Mouse (Mus musculus): Measurements from ENCODE around the gene Gfra1. TPM values are rescaled to one million over a fixed set of nuclear protein-coding genes. Genes with fewer than 3 reads are reported as not detected.

Gene Gfra1
- polyA plus RNA-seq, 1 experiment from 2014 or later = 6.9 TPM

DNA sequence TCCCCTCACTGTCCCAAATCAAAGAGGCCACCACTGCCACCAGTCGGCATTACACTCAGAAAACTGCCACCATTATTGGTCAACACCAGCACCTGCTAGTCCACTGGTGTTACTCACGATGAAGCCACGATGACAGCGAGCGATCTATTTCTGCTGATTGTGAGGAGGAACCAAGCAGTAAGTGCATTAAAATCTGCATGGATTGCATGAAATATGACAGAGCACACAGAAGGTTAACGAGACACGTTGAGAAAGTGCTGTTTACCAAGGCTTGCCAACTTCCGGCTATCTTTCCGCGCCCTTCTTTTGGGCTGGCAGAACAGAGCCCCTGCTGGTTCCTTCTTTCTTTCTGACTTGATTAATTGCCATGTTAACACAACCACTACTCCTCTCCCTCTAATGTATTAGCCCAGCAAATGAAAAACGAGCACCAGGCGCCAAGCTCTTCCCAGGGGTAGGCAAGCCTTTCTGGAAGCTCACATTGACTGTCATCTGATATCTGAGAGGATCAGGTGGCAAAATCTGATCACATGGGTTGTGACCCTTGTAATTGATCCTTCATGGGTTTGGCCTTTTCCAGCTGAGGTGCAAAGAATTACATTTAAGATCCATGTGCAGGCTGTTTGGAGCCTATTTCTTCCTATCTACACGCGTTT is 146.0 kb downstream of the Gfra1 start:
- 73% methylated on average over 14 of the region's 14 CpGs for WGBS
- Histone ChIP-seq H3K27ac (ENCODE audit: low read length) (no peak overlapping the region), H3K9me3 (ENCODE audit: control insufficient read depth, low read length) (peaks cover 10% of the 10 kb centered on the region), H3K4me3 (ENCODE audit: low read length) (no peak overlapping the region), H3K27me3 (ENCODE audit: control insufficient read depth, insufficient read depth, low read depth, low read length) (no peaks in the 10 kb centered on the region), H3K36me3 (ENCODE audit: control insufficient read depth, insufficient read depth, low read length) (no peaks in the 10 kb centered on the region), H3K4me2 (ENCODE audit: low read depth, low read length) (no peak overlapping the region), H3K4me1 (replicated peaks; ENCODE audit: control insufficient read depth, insufficient read depth, low read length) (no peaks in the 10 kb centered on the region), H3K9ac (ENCODE audit: low read length) (no peak overlapping the region)
- ATAC-seq (ENCODE audit: low read depth) = no peak

DNA sequence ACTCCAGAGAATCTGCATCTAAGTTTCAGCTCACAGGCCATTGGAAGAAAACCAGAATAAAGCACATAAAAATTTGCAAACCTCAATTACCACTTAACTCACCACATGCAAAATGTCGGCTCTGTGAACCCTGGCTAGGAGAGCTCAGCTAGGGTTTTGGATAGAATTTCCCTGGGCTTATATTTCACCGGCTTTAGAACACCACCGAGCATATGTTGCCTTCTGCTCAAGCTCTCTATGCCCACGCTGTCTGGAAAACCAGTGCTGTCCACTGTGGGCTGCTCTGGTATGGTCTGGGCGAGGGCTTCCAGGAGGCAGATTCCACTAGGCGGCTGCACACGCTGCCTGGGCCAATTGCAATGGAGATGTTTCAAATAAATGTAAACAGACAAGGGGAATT is 154.6 kb downstream of the Gfra1 start:
- Histone ChIP-seq H3K36me3 (ENCODE audit: control insufficient read depth, insufficient read depth, low read length) (no peaks in the 10 kb centered on the region), H3K9me3 (ENCODE audit: control insufficient read depth, low read length) (no peaks in the 10 kb centered on the region), H3K4me3 (ENCODE audit: low read length) (no peak overlapping the region), H3K27ac (ENCODE audit: low read length) (no peak overlapping the region), H3K9ac (ENCODE audit: low read length) (no peak overlapping the region), H3K27me3 (ENCODE audit: control insufficient read depth, insufficient read depth, low read depth, low read length) (no peaks in the 10 kb centered on the region), H3K4me2 (ENCODE audit: low read depth, low read length) (no peak overlapping the region), H3K4me1 (replicated peaks; ENCODE audit: control insufficient read depth, insufficient read depth, low read length) (no peaks in the 10 kb centered on the region)
- no peak for ATAC-seq (ENCODE audit: low read depth)
- WGBS = 83% methylated on average over 7 of the region's 7 CpGs

DNA sequence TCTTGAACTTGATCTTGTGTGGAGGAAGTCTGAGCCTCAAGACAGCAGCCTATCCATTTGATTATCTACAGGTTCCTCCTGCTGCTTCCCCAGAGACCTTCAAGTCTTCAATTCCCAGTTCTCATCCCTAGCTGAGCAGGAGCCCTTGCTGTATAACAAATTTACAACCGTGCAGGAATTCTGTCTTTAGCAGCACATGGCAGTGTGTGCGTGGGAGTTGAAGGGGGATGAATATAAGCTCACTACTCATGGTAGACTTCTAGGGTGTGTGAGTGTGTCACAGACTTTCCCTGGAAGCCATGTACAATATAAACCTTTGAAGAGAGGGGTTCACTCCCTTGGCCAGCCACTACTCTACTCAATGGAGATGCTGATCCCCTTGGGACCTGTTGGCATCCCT is 157.8 kb downstream of the Gfra1 start:
- no peak overlapping the region for H3K4me2 ChIP-seq (ENCODE audit: low read depth, low read length)
- WGBS = 81% methylated on average over 2 of the region's 2 CpGs
- no peak overlapping the region for H3K27ac ChIP-seq (ENCODE audit: low read length)
- H3K27me3 ChIP-seq (ENCODE audit: control insufficient read depth, insufficient read depth, low read depth, low read length) = no peaks in the 10 kb centered on the region
- no peak overlapping the region for H3K9ac ChIP-seq (ENCODE audit: low read length)
- H3K36me3 ChIP-seq (ENCODE audit: control insufficient read depth, insufficient read depth, low read length) = no peaks in the 10 kb centered on the region
- H3K4me3 ChIP-seq (ENCODE audit: low read length) = no peak overlapping the region
- ATAC-seq (ENCODE audit: low read depth) = no peak
- H3K9me3 ChIP-seq (ENCODE audit: control insufficient read depth, low read length) = no peaks in the 10 kb centered on the region
- no peaks in the 10 kb centered on the region for H3K4me1 ChIP-seq (replicated peaks; ENCODE audit: control insufficient read depth, insufficient read depth, low read length)

DNA sequence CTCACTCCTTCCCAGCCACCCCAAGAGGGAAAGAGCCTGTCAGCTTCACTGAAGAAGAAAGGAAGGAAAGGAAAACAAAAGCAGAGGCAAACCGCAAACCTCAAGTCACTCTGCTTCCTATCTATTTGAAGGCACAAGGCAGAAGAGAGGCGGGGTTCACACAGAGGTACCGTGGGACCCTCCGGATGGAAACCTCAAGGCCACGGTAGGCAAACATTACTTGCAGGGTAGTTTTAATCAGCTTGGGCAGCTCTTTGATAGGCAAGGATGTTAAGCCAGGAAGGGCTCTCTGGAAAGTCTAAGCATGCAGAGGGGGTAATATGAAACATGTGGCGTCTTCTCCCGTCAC is 158.9 kb downstream of the Gfra1 start:
- Histone ChIP-seq H3K9ac (ENCODE audit: low read length) (no peak overlapping the region), H3K27ac (ENCODE audit: low read length) (no peak overlapping the region), H3K36me3 (ENCODE audit: control insufficient read depth, insufficient read depth, low read length) (no peaks in the 10 kb centered on the region), H3K4me2 (ENCODE audit: low read depth, low read length) (no peak overlapping the region), H3K27me3 (ENCODE audit: control insufficient read depth, insufficient read depth, low read depth, low read length) (no peaks in the 10 kb centered on the region), H3K9me3 (ENCODE audit: control insufficient read depth, low read length) (no peaks in the 10 kb centered on the region), H3K4me3 (ENCODE audit: low read length) (no peak overlapping the region), H3K4me1 (replicated peaks; ENCODE audit: control insufficient read depth, insufficient read depth, low read length) (no peaks in the 10 kb centered on the region)
- ATAC-seq (ENCODE audit: low read depth) = no peak
- 33% methylated on average over 7 of the region's 7 CpGs for WGBS

DNA sequence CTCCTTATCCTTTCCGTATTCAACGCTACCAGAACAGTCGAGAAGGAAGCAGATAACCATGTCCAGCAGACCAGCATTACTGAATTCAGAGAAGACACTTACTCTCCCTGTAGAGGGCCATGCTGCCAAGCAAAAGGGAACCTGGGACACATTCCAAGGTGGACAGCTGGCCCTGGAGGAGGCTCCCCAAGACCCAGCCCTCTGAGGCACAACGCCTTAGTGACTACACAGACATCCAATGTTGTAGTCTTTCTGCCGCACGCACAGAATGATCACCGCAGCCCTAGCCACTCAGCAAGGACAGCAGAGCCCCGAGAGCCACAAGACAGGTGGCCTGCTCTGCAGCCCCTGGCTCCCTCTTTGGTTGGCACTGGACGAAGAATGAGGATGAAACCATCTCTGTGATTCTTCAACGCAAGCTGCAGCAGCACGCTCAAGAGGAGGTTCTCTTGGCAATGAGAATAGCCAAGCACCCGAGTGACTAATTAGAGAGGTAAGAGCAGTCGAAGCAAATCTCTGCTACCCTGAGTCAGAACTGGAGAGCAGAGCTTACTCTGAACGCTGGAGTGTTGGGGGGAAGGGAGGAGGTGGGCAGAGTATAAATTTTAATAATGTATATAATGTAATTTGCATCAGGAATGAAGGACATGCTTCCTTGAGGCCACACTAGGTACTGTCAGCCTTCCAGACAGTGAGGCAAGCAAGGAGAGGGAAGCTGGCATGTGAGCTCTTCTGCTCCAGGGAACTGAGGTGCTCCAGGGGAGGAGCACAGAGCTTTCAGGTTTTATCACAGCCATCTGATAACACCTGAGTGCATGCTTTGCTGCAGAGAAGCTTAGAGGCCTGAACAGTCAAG is 159.5 kb downstream of the Gfra1 start:
- Histone ChIP-seq H3K27ac (ENCODE audit: low read length) (no peak overlapping the region), H3K4me2 (ENCODE audit: low read depth, low read length) (no peak overlapping the region), H3K9me3 (ENCODE audit: control insufficient read depth, low read length) (no peaks in the 10 kb centered on the region), H3K36me3 (ENCODE audit: control insufficient read depth, insufficient read depth, low read length) (no peaks in the 10 kb centered on the region), H3K4me3 (ENCODE audit: low read length) (no peak overlapping the region), H3K9ac (ENCODE audit: low read length) (no peak overlapping the region), H3K27me3 (ENCODE audit: control insufficient read depth, insufficient read depth, low read depth, low read length) (no peaks in the 10 kb centered on the region), H3K4me1 (replicated peaks; ENCODE audit: control insufficient read depth, insufficient read depth, low read length) (no peaks in the 10 kb centered on the region)
- 77% methylated on average over 14 of the region's 14 CpGs for WGBS
- no peak for ATAC-seq (ENCODE audit: low read depth)

DNA sequence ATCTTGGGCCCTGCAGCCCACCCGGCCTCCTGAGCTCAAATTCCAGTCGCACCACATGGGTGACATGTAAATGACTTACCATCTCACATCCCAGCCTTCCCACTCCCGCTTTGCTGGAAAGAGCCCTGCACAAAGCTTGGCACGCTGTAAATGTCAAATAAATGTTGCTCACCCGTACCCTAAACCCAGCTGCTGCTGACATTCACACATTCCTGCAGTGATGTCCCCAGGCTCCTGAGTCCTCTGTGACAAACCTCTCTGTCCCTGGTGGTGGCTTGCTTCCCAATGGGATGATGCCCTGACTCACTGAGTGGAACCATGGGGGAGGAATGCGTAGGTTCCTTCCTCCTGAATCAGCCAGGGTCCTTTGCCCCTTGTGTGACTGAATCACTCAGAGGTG is 167.6 kb downstream of the Gfra1 start:
- Histone ChIP-seq H3K4me2 (ENCODE audit: low read depth, low read length) (no peak overlapping the region), H3K36me3 (ENCODE audit: control insufficient read depth, insufficient read depth, low read length) (no peaks in the 10 kb centered on the region), H3K4me1 (replicated peaks; ENCODE audit: control insufficient read depth, insufficient read depth, low read length) (no peaks in the 10 kb centered on the region), H3K4me3 (ENCODE audit: low read length) (no peak overlapping the region), H3K27ac (ENCODE audit: low read length) (no peak overlapping the region), H3K9me3 (ENCODE audit: control insufficient read depth, low read length) (no peaks in the 10 kb centered on the region), H3K9ac (ENCODE audit: low read length) (no peak overlapping the region), H3K27me3 (ENCODE audit: control insufficient read depth, insufficient read depth, low read depth, low read length) (no peaks in the 10 kb centered on the region)
- WGBS = 51% methylated on average over 6 of the region's 6 CpGs
- no peak for ATAC-seq (ENCODE audit: low read depth)

DNA sequence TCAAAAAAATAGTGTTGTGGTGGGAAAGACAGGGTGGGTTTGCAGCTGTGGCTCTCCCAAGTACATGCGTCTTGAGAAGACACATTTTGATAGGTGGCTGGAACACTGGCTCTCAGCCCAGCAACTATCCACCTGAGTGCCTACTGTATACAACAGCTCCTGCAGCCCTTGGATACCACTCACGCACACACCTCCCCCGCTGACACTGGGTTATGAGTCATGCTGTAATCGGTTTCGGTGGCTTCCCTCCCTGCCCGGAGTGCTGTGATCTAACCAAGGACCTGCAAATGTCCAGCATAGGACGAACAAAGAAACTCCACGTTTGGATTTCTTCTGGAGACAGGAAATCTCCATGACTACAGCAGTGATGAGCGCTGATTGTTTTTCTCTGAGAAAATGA is 180.4 kb downstream of the Gfra1 start:
- H3K4me3 ChIP-seq (ENCODE audit: low read length) = no peak overlapping the region
- 63% methylated on average over 9 of the region's 9 CpGs for WGBS
- ATAC-seq (ENCODE audit: low read depth) = no peak

DNA sequence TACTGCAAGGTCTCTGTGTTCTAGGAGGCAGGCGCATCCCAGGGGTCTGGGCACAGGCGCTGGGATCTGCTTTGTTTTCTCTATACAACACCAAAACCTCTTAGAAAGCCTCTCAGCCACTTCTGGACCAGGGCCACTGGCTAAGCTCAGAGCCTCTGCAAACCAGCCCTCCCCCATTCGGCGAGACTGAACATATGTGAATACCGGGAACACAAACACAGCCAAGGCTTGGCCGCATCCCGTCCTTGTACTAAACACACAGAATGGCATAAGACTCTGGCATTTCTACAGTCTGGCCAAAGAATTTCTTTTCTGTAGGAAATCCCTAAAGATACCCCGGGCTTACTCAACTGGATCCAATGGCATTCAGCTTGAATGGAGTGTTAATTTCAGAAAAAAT is 183.9 kb downstream of the Gfra1 start:
- no peak overlapping the region for H3K27ac ChIP-seq (ENCODE audit: low read length)
- no peak overlapping the region for H3K9ac ChIP-seq (ENCODE audit: low read length)
- no peaks in the 10 kb centered on the region for H3K9me3 ChIP-seq (ENCODE audit: control insufficient read depth, low read length)
- no peaks in the 10 kb centered on the region for H3K36me3 ChIP-seq (ENCODE audit: control insufficient read depth, insufficient read depth, low read length)
- no peak overlapping the region for H3K4me2 ChIP-seq (ENCODE audit: low read depth, low read length)
- no peak overlapping the region for H3K4me3 ChIP-seq (ENCODE audit: low read length)
- H3K27me3 ChIP-seq (ENCODE audit: control insufficient read depth, insufficient read depth, low read depth, low read length) = no peaks in the 10 kb centered on the region
- peaks cover 2% of the 10 kb centered on the region; the same call in 1 of the 2 replicates for H3K4me1 ChIP-seq (replicated peaks; ENCODE audit: control insufficient read depth, insufficient read depth, low read length)
- 76% methylated on average over 8 of the region's 8 CpGs for WGBS
- peak; percentile 43; the same call in 1 of the 2 replicates for ATAC-seq (ENCODE audit: low read depth)

More for the DNA sequence above, 180.4 kb downstream of the Gfra1 start:
- Histone ChIP-seq H3K4me2 (ENCODE audit: low read depth, low read length) (no peak overlapping the region), H3K36me3 (ENCODE audit: control insufficient read depth, insufficient read depth, low read length) (no peaks in the 10 kb centered on the region), H3K9ac (ENCODE audit: low read length) (no peak overlapping the region), H3K4me1 (replicated peaks; ENCODE audit: control insufficient read depth, insufficient read depth, low read length) (no peaks in the 10 kb centered on the region), H3K9me3 (ENCODE audit: control insufficient read depth, low read length) (no peaks in the 10 kb centered on the region), H3K27me3 (ENCODE audit: control insufficient read depth, insufficient read depth, low read depth, low read length) (no peaks in the 10 kb centered on the region), H3K27ac (ENCODE audit: low read length) (no peak overlapping the region)

DNA sequence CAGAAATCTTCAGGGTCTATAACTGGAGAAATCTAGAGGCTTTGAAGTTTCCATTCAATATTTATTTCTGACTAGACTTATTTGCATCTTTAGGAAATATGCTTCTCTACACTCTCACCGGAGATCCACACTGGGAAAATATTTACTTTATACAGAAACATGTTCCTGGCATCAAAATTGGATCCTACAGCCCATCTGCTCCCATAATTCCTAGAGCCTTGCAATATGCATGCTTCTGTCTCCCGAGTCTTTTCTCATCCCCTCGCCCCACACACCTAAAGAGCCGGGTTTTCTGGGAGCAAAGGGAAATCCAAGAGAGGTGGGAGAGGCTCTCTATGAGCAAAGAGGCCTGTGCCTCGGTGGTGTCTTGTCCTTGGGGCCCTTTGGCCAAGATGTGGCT is 184.9 kb downstream of the Gfra1 start:
- no peak overlapping the region for H3K4me3 ChIP-seq (ENCODE audit: low read length)
- no peaks in the 10 kb centered on the region for H3K9me3 ChIP-seq (ENCODE audit: control insufficient read depth, low read length)
- no peak overlapping the region for H3K27ac ChIP-seq (ENCODE audit: low read length)
- 63% methylated on average over 5 of the region's 5 CpGs for WGBS
- no peak overlapping the region for H3K4me2 ChIP-seq (ENCODE audit: low read depth, low read length)
- ATAC-seq (ENCODE audit: low read depth) = no peak
- H3K4me1 ChIP-seq (replicated peaks; ENCODE audit: control insufficient read depth, insufficient read depth, low read length) = peaks cover 2% of the 10 kb centered on the region; the same call in 1 of the 2 replicates
- H3K36me3 ChIP-seq (ENCODE audit: control insufficient read depth, insufficient read depth, low read length) = no peaks in the 10 kb centered on the region
- no peaks in the 10 kb centered on the region for H3K27me3 ChIP-seq (ENCODE audit: control insufficient read depth, insufficient read depth, low read depth, low read length)
- H3K9ac ChIP-seq (ENCODE audit: low read length) = no peak overlapping the region
